Mouse (Mus musculus): ENCODE results near the gene Crispld2. TPM values are rescaled to one million over a fixed set of nuclear protein-coding genes. Genes with fewer than 3 reads are reported as not detected.

The Crispld2 gene
- polyA plus RNA-seq, 1 experiment from 2014 or later, result 0.36 TPM

DNA sequence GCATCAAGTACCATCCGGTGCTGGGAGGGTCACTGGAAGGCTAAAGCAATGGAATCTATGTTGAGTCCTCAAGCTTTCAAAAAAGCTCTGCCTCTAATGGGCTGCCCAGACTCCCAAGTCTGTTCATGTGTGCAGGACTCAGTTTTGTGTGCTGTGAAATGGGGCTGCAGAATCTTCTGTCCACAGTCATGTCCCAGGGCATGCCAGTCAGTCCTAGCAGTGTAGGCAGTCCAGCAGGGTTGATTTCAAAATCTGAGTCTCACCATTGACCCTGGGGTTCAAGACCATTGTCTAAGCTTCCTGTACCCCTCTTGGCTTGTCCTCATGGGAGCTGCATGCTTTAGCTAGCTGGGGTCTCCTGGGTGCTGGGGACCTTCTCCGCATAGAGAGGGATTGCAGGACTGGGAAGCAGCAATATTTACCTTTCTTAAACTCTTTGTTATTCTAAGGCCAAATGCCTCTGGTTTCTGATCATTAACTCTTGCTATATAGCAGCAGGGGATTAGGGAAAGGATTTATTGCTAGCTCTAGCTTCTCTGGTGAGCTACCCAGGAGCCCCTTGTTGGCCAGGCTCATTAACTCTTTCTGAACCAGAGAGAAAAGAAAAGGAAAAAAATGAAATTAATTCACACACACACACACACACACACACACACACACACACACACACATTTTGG is 12.6 kb downstream of the Crispld2 start:
- Histone ChIP-seq H3K9ac (replicated peaks; ENCODE audit: low read depth, low read length) (no peak overlapping the region), H3K27ac (ENCODE audit: low read depth, low read length) (no peak overlapping the region), H3K27me3 (ENCODE audit: control insufficient read depth, insufficient read depth, low read length) (no peaks in the 10 kb centered on the region), H3K36me3 (ENCODE audit: control insufficient read depth, insufficient read depth, low read length) (no peaks in the 10 kb centered on the region), H3K4me1 (ENCODE audit: control insufficient read depth, insufficient read depth, low read length) (no peaks in the 10 kb centered on the region), H3K9me3 (ENCODE audit: control insufficient read depth, low read length) (no peaks in the 10 kb centered on the region), H3K4me3 (ENCODE audit: low read depth, low read length) (no peak overlapping the region), H3K4me2 (ENCODE audit: low read depth, low read length) (no peak overlapping the region)
- no peak for ATAC-seq (ENCODE audit: low read depth)
- WGBS, result 46% methylated on average over 2 of the region's 2 CpGs

DNA sequence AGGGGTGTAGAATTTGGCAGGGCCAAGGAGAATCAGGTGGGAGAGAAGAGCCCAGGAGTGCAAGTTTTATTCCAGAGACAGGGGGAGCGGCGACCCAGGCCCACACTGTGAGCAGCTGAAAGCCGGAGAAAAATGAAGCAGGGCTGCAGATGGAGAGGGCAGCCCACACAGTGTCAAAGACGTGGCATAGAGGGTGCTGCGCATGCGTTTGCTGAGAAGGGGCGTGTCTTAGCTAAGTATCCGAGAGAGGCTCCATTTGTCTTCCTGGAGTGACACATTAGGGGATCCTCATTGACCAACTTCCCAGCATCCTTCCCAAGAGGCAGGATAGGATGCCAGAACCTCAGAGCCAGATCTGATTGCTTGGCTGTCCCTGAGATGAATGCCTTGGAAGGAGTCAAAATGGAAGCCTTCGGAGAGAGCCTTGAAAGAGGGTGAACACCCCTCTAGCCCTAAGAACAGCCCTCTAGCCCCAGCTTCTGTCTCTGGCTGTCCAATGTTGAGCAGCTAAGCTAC is 14.5 kb downstream of the Crispld2 start:
- no peak overlapping the region; the same call in 1 of the 2 replicates for H3K27ac ChIP-seq (ENCODE audit: low read depth, low read length)
- H3K9ac ChIP-seq (replicated peaks; ENCODE audit: low read depth, low read length), result no peak overlapping the region
- H3K4me3 ChIP-seq (ENCODE audit: low read depth, low read length), result no peak overlapping the region
- no peaks in the 10 kb centered on the region for H3K27me3 ChIP-seq (ENCODE audit: control insufficient read depth, insufficient read depth, low read length)
- H3K9me3 ChIP-seq (ENCODE audit: control insufficient read depth, low read length), result no peaks in the 10 kb centered on the region
- no peaks in the 10 kb centered on the region for H3K36me3 ChIP-seq (ENCODE audit: control insufficient read depth, insufficient read depth, low read length)
- 33% methylated on average over 9 of the region's 9 CpGs for WGBS
- no peaks in the 10 kb centered on the region for H3K4me1 ChIP-seq (ENCODE audit: control insufficient read depth, insufficient read depth, low read length)
- H3K4me2 ChIP-seq (ENCODE audit: low read depth, low read length), result no peak overlapping the region
- ATAC-seq (ENCODE audit: low read depth), result no peak

DNA sequence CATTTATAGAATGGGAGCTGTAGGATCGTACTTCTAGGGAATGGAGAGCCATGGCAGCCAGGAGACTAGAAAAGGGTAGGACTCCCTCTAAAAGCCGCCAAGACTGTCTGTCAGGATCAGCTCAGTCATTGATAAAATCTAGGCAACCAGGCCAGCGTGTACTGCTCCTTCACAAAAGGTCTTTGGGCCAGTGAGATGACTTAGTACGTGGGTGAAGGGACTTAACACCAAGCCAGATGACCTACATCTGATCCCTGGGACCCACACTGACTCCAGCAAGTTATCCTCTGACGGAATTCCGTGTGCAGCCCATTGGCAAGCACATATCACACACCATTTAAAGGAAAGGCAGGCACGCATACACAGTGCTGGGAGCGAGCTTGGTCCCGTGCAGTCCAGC is 14.9 kb downstream of the Crispld2 start:
- H3K9me3 ChIP-seq (ENCODE audit: control insufficient read depth, low read length), result no peaks in the 10 kb centered on the region
- H3K9ac ChIP-seq (replicated peaks; ENCODE audit: low read depth, low read length), result no peak overlapping the region
- no peak overlapping the region for H3K27ac ChIP-seq (ENCODE audit: low read depth, low read length)
- WGBS, result 85% methylated on average over 9 of the region's 9 CpGs
- H3K4me1 ChIP-seq (ENCODE audit: control insufficient read depth, insufficient read depth, low read length), result no peaks in the 10 kb centered on the region
- no peak for ATAC-seq (ENCODE audit: low read depth)
- no peaks in the 10 kb centered on the region for H3K36me3 ChIP-seq (ENCODE audit: control insufficient read depth, insufficient read depth, low read length)
- H3K4me2 ChIP-seq (ENCODE audit: low read depth, low read length), result no peak overlapping the region
- H3K4me3 ChIP-seq (ENCODE audit: low read depth, low read length), result no peak overlapping the region
- H3K27me3 ChIP-seq (ENCODE audit: control insufficient read depth, insufficient read depth, low read length), result no peaks in the 10 kb centered on the region

DNA sequence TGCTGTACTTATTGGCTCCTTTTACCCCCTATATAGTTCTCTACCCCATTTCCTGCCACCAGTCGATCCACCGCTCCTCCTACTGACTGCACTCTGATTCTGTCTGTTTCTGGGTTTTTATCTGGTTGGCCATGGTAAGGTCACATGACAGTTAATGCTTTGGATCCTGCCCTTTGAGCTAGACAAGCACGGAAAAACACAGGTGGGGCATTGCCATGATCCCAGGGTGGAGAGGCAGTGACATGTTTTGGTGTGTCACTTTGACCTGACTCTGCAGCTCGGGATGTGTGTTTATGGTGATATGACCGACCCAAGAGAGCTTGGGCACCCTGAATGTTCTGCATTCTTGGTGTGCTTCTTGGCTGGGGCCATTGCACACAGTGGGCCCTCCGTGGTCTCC is 17.0 kb downstream of the Crispld2 start:
- Histone ChIP-seq H3K4me2 (ENCODE audit: low read depth, low read length) (no peak overlapping the region), H3K9ac (replicated peaks; ENCODE audit: low read depth, low read length) (no peak overlapping the region), H3K9me3 (ENCODE audit: control insufficient read depth, low read length) (no peaks in the 10 kb centered on the region), H3K4me1 (ENCODE audit: control insufficient read depth, insufficient read depth, low read length) (no peaks in the 10 kb centered on the region), H3K27ac (ENCODE audit: low read depth, low read length) (no peak overlapping the region), H3K36me3 (ENCODE audit: control insufficient read depth, insufficient read depth, low read length) (no peaks in the 10 kb centered on the region), H3K27me3 (ENCODE audit: control insufficient read depth, insufficient read depth, low read length) (no peaks in the 10 kb centered on the region), H3K4me3 (ENCODE audit: low read depth, low read length) (no peak overlapping the region)
- 69% methylated on average over 6 of the region's 6 CpGs for WGBS
- no peak for ATAC-seq (ENCODE audit: low read depth)

DNA sequence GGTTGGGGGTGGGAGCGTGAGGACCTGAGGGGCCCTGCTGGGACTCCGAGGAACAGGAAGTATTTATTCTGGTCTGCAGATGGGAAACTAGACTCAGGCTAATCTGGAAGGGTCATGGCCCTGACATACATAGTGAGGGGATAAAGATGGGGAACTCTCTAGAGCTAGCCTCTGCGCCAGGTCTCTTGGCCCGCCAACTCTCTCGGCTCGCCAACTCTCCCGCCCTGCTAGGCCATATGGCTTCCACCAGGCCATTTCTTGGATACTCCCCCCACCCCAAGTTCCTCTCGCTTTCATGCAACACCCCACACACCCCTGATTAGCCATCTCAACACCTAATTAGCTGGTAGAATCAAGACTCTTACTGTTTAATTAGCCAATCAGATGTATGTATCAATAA is 20.3 kb downstream of the Crispld2 start:
- ATAC-seq (ENCODE audit: low read depth), result no peak

DNA sequence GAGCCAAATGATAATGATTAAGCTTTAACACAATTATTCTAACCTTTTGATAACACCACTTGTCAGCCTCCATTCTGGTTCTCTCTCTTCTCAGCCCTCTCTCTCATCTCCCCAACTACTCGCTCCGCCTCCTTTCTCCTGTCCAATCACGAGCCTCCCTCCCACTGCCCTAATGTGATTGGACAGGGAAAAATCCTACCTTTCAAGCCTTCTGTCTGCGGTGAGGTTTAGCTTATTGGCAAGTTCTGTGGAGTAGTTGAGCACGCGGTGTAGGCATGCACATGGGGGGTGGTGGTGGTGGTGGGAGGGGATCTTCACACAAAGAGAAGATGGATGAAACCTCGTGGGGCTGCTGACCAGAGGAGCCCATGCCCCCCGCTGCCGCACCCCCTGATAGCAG is 20.7 kb downstream of the Crispld2 start:
- 32% methylated on average over 9 of the region's 9 CpGs for WGBS
- no peaks in the 10 kb centered on the region for H3K36me3 ChIP-seq (ENCODE audit: control insufficient read depth, insufficient read depth, low read length)
- H3K4me2 ChIP-seq (ENCODE audit: low read depth, low read length), result no peak overlapping the region
- no peak overlapping the region for H3K9ac ChIP-seq (replicated peaks; ENCODE audit: low read depth, low read length)
- no peaks in the 10 kb centered on the region for H3K4me1 ChIP-seq (ENCODE audit: control insufficient read depth, insufficient read depth, low read length)
- H3K4me3 ChIP-seq (ENCODE audit: low read depth, low read length), result no peak overlapping the region
- no peak for ATAC-seq (ENCODE audit: low read depth)
- H3K27me3 ChIP-seq (ENCODE audit: control insufficient read depth, insufficient read depth, low read length), result no peaks in the 10 kb centered on the region
- H3K27ac ChIP-seq (ENCODE audit: low read depth, low read length), result no peak overlapping the region
- H3K9me3 ChIP-seq (ENCODE audit: control insufficient read depth, low read length), result no peaks in the 10 kb centered on the region

More for the DNA sequence above, 20.3 kb downstream of the Crispld2 start:
- 92% methylated on average over 8 of the region's 8 CpGs for WGBS
- H3K9me3 ChIP-seq (ENCODE audit: control insufficient read depth, low read length), result no peaks in the 10 kb centered on the region
- no peak overlapping the region for H3K27ac ChIP-seq (ENCODE audit: low read depth, low read length)
- H3K9ac ChIP-seq (replicated peaks; ENCODE audit: low read depth, low read length), result no peak overlapping the region
- no peaks in the 10 kb centered on the region for H3K36me3 ChIP-seq (ENCODE audit: control insufficient read depth, insufficient read depth, low read length)
- no peaks in the 10 kb centered on the region for H3K4me1 ChIP-seq (ENCODE audit: control insufficient read depth, insufficient read depth, low read length)
- H3K27me3 ChIP-seq (ENCODE audit: control insufficient read depth, insufficient read depth, low read length), result no peaks in the 10 kb centered on the region
- no peak overlapping the region for H3K4me2 ChIP-seq (ENCODE audit: low read depth, low read length)
- H3K4me3 ChIP-seq (ENCODE audit: low read depth, low read length), result no peak overlapping the region

DNA sequence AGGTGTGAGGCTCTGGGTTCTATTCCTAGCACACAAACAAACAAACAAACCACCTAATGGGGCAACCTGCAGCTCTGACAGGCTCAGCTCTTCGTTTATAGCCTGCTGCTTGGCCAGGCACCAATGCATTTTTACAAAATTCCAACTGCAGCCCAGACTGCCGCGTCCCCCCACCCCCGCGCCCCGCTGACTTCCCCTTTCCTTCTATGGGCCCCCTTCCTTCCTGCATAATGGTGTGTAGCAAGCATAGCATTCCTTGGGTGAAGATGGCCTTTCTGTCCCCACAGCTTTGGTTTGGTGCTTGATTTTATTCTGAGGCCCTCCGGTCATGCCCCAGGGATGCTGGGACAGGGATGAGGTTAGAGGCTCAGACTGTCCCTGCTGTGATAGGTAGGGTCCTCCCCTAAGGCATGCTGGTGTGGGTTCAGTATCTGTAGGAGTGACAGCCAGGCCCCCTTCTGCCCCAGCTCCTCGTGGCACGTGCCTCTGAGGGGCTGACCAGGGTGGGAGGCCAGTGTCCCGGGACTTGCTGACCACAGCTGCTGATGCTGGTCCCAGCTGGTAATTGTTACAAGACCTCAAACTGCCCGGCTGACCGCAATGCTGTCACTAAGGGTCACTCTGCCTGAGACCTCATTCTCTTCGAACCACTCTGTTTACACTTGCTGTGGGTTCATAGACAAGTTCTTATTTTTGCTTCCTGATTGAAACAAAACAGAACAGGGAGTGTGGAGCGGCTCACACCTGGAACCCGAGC is 22.2 kb downstream of the Crispld2 start:
- ATAC-seq (ENCODE audit: low read depth), result no peak
- Histone ChIP-seq H3K4me2 (ENCODE audit: low read depth, low read length) (no peak overlapping the region), H3K27ac (ENCODE audit: low read depth, low read length) (no peak overlapping the region), H3K9ac (replicated peaks; ENCODE audit: low read depth, low read length) (no peak overlapping the region), H3K9me3 (ENCODE audit: control insufficient read depth, low read length) (no peaks in the 10 kb centered on the region), H3K4me3 (ENCODE audit: low read depth, low read length) (no peak overlapping the region), H3K27me3 (ENCODE audit: control insufficient read depth, insufficient read depth, low read length) (no peaks in the 10 kb centered on the region), H3K36me3 (ENCODE audit: control insufficient read depth, insufficient read depth, low read length) (no peaks in the 10 kb centered on the region), H3K4me1 (ENCODE audit: control insufficient read depth, insufficient read depth, low read length) (no peaks in the 10 kb centered on the region)
- WGBS, result 70% methylated on average over 15 of the region's 15 CpGs

DNA sequence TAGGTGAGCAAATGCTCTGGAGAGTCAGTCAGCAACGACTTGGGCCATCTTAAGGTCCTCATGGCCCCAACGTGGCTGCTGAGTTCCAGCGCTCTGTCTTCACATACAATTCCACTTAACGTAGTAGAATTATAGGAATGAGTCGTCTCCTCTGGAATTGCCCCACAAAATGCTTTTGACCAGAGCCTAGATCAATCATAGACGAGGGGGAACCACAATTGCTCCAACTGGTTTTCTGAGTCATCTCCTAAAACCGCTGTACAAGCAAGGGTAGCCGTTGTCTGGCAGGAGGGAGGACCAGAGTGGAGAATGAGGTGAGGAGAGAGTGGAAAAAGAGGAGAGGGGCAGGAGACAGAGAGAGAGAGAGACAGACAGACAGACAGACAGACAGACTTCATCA is 23.7 kb downstream of the Crispld2 start:
- Histone ChIP-seq H3K36me3 (ENCODE audit: control insufficient read depth, insufficient read depth, low read length) (no peaks in the 10 kb centered on the region), H3K4me3 (ENCODE audit: low read depth, low read length) (no peak overlapping the region), H3K4me2 (ENCODE audit: low read depth, low read length) (no peak overlapping the region), H3K27me3 (ENCODE audit: control insufficient read depth, insufficient read depth, low read length) (no peaks in the 10 kb centered on the region), H3K4me1 (ENCODE audit: control insufficient read depth, insufficient read depth, low read length) (no peaks in the 10 kb centered on the region), H3K9ac (replicated peaks; ENCODE audit: low read depth, low read length) (no peak overlapping the region), H3K27ac (ENCODE audit: low read depth, low read length) (no peak overlapping the region), H3K9me3 (ENCODE audit: control insufficient read depth, low read length) (no peaks in the 10 kb centered on the region)
- ATAC-seq (ENCODE audit: low read depth), result no peak
- WGBS, result 82% methylated on average over 8 of the region's 8 CpGs

DNA sequence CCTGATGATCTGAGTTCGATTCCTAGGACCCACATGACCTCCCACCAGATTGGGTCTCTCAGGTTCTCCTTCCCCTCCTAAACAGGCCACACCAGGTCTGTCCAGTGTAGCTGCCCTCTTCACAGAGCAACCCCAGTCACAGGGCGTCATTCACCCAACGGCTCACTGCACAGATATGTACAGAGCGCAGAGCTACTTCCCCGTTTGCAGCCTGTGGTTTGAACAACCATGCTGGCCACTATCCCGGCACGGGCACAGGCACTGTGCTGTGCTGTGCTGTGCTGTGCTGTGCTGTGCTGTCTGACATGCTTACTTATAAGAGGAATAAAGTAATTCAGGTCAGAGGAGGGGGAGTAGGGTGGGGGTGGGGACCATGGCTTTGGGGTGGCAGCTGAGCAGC is 24.2 kb downstream of the Crispld2 start:
- 84% methylated on average over 7 of the region's 7 CpGs for WGBS
- no peak for ATAC-seq (ENCODE audit: low read depth)
- no peaks in the 10 kb centered on the region for H3K9me3 ChIP-seq (ENCODE audit: control insufficient read depth, low read length)

More for the DNA sequence above, 24.2 kb downstream of the Crispld2 start:
- H3K27ac ChIP-seq (ENCODE audit: low read depth, low read length), result no peak overlapping the region
- H3K27me3 ChIP-seq (ENCODE audit: control insufficient read depth, insufficient read depth, low read length), result no peaks in the 10 kb centered on the region
- no peak overlapping the region for H3K4me2 ChIP-seq (ENCODE audit: low read depth, low read length)
- H3K4me1 ChIP-seq (ENCODE audit: control insufficient read depth, insufficient read depth, low read length), result no peaks in the 10 kb centered on the region
- H3K9ac ChIP-seq (replicated peaks; ENCODE audit: low read depth, low read length), result no peak overlapping the region
- no peaks in the 10 kb centered on the region for H3K36me3 ChIP-seq (ENCODE audit: control insufficient read depth, insufficient read depth, low read length)
- H3K4me3 ChIP-seq (ENCODE audit: low read depth, low read length), result no peak overlapping the region
